ENCODE assay signal across 16 mouse cellular contexts in the genomic region with DNA sequence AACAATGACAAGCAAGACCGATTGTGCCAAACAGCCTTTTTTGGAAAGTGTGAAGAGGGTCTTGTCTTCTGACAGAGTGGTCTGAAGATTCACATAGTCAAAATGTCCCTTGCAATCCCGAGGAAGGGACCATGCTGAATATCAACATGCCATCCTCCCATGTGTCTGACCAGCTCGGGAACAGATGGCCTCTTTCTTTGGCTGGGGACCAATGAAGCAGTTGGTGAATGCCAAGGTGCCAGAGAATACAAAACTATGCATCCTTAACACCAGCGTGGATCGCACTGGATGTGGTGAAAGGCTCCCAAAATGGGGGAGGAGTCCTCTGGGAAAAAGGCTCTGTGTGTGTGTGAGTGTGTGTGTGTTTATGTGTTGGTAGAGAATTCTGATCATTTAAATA. TPM values are rescaled to one million over a fixed set of nuclear protein-coding genes. Genes with fewer than 3 reads are reported as not detected.
DNase-seq lines count a peak whose midpoint lies in the region; ATAC-seq lines count a peak whose summit lies in the region.
"Had no signal": no experiment of that assay in that cellular context is flagged by ENCODE, and none has a peak within 500 bp of the region (broad histone marks: within the 10 kb centered on the region; RNA-seq: fewer than 3 reads in every experiment).

No protein-coding gene starts in this region.

- ATAC-seq in midbrain, embryonic 14.5 days (ENCODE audit: low FRiP score, low TSS enrichment): no peak
- no peak for ATAC-seq in midbrain, embryonic 11.5 days (ENCODE audit: low FRiP score)
- ATAC-seq: CD4-positive, CD25-positive, alpha-beta regulatory T cell, adult 4 months; lung, postnatal 0 days had no signal

- no peak overlapping the region for H3K9ac ChIP-seq in midbrain, embryonic 14.5 days (replicated peaks; ENCODE audit: low read length)
- no peak overlapping the region for H3K9ac ChIP-seq in midbrain, embryonic 11.5 days (ENCODE audit: low read length)
- H3K9ac ChIP-seq: hindbrain, embryonic 15.5 days; liver, embryonic 13.5 days had no signal

- H3K4me3 ChIP-seq in midbrain, embryonic 14.5 days (replicated peaks; ENCODE audit: low read depth, low read length): no peak overlapping the region
- H3K4me3 ChIP-seq in midbrain, embryonic 11.5 days (ENCODE audit: low read depth, low read length): no peak overlapping the region
- H3K4me3 ChIP-seq: gastrocnemius, adult 2 months; heart, adult 2 months; hindbrain, embryonic 15.5 days; layer of hippocampus, adult 2 months; liver, embryonic 13.5 days had no signal

- DNase-seq in midbrain, embryonic 14.5 days: peak; percentile 25
- DNase-seq in midbrain, embryonic 11.5 days (ENCODE audit: low spot score, missing footprints): no peak
- peak; percentile 92 to 94 for DNase-seq in cerebellum, adult 18-20 months
- DNase-seq in cerebellum, postnatal 36 days: peak; percentile 92 to 98
- DNase-seq in right cerebral cortex, postnatal 4 days: peak; percentile 28
- DNase-seq in lung, postnatal 10 days: no peak
- DNase-seq in urinary bladder, postnatal 10 days (ENCODE audit: low spot score): no peak
- DNase-seq: heart, adult 2 months; kidney, adult 9 months; liver, embryonic 13.5 days; spleen, adult 18-20 months had no signal

- H3K27me3 ChIP-seq in midbrain, embryonic 14.5 days (ENCODE audit: control insufficient read depth, insufficient read depth, low read length): no peaks in the 10 kb centered on the region
- no peaks in the 10 kb centered on the region for H3K27me3 ChIP-seq in midbrain, embryonic 11.5 days (ENCODE audit: control insufficient read depth, insufficient read depth, low read length)
- H3K27me3 ChIP-seq: hindbrain, embryonic 15.5 days; liver, embryonic 13.5 days had no signal

- no peak overlapping the region for H3K4me2 ChIP-seq in midbrain, embryonic 14.5 days (ENCODE audit: low read length)
- H3K4me2 ChIP-seq in midbrain, embryonic 11.5 days: no peak overlapping the region
- H3K4me2 ChIP-seq: hindbrain, embryonic 15.5 days; liver, embryonic 13.5 days had no signal

- no peaks in the 10 kb centered on the region for H3K36me3 ChIP-seq in midbrain, embryonic 14.5 days (ENCODE audit: control insufficient read depth, insufficient read depth, low read length)
- no peaks in the 10 kb centered on the region for H3K36me3 ChIP-seq in midbrain, embryonic 11.5 days (ENCODE audit: control insufficient read depth, insufficient read depth, low read length)
- H3K36me3 ChIP-seq: hindbrain, embryonic 15.5 days; liver, embryonic 13.5 days had no signal

- 69% methylated on average over 5 of the region's 5 CpGs for WGBS in midbrain, embryonic 14.5 days
- 85% methylated on average over 5 of the region's 5 CpGs for WGBS in midbrain, embryonic 11.5 days

- peaks cover 11% of the 10 kb centered on the region; the same call in 1 of the 2 replicates for H3K4me1 ChIP-seq in midbrain, embryonic 14.5 days (ENCODE audit: control insufficient read depth, insufficient read depth, low read length)
- H3K4me1 ChIP-seq in midbrain, embryonic 11.5 days (ENCODE audit: control insufficient read depth, insufficient read depth, low read length): no peaks in the 10 kb centered on the region
- H3K4me1 ChIP-seq: liver, embryonic 13.5 days had no signal

- H3K9me3 ChIP-seq in midbrain, embryonic 14.5 days (ENCODE audit: control insufficient read depth, low read length): no peaks in the 10 kb centered on the region
- H3K9me3 ChIP-seq in midbrain, embryonic 11.5 days (ENCODE audit: control insufficient read depth, low read length): no peaks in the 10 kb centered on the region; the same call in 1 of the 2 replicates
- H3K9me3 ChIP-seq: hindbrain, embryonic 15.5 days; liver, embryonic 13.5 days had no signal

- H3K27ac ChIP-seq in midbrain, embryonic 14.5 days (replicated peaks; ENCODE audit: low read depth, low read length): no peak overlapping the region
- no peak overlapping the region for H3K27ac ChIP-seq in midbrain, embryonic 11.5 days (ENCODE audit: low read depth, low read length)
- H3K27ac ChIP-seq: gastrocnemius, adult 2 months; heart, adult 2 months; hindbrain, embryonic 15.5 days; layer of hippocampus, adult 2 months; liver, embryonic 13.5 days had no signal

RNA-seq across cellular contexts. Expression of a gene that starts 56.5 kb away (rescaled TPM):
- 93.9 and 96.1 TPM in 2 replicates for polyA plus RNA-seq in midbrain, embryonic 14.5 days (2014; fragmentation: Nextera tagmentation; extraction: Ambion mirVana)
- 17.8 and 18.8 TPM in 2 replicates for polyA plus RNA-seq in midbrain, embryonic 11.5 days (2014; fragmentation: Nextera tagmentation; extraction: Ambion mirVana)
- polyA plus RNA-seq: CD4-positive, CD25-positive, alpha-beta regulatory T cell, adult 4 months had no signal

Comparison
In these comparisons a context has a peak if more than half of its experiments do, and no peak if none do; other contexts are left out.
1. DNase-seq: peak in midbrain, embryonic 14.5 days (single experiment), cerebellum, adult 18-20 months (2 of 2), cerebellum, postnatal 36 days (2 of 2) and right cerebral cortex, postnatal 4 days (single experiment); none in midbrain, embryonic 11.5 days (single experiment), lung, postnatal 10 days (single experiment) and urinary bladder, postnatal 10 days (single experiment).